Mouse (Mus musculus) CH12F3 (cell line): ENCODE measurements around the gene Ank2.

Experiments used
- in situ Hi-C: fragments of 300-500 bp; cut with MboI; formaldehyde crosslinking; loops from 2 replicates; pipeline ENCODE4 v1.14.3; 2020; ENCODE audit warnings: low sequenced_read_pairs

Gene Ank2

GRCm38 (mm10) chr3:126940452-126940851, 558.7 kb downstream of the Ank2 start:
- in situ Hi-C loops = no loop called here

- in situ Hi-C loops = no loop called here
These were observed 567.2 kb downstream of the Ank2 start for GRCm38 (mm10) chr3:126931884-126932506.

- in situ Hi-C loops = no loop called here
These were observed 575.4 kb downstream of the Ank2 start for GRCm38 (mm10) chr3:126923575-126924382.

- in situ Hi-C loops = no loop called here
These were observed 577.2 kb downstream of the Ank2 start for GRCm38 (mm10) chr3:126921941-126922340.

- in situ Hi-C loops = no loop called here
These were observed 578.9 kb downstream of the Ank2 start for GRCm38 (mm10) chr3:126920296-126920695.

GRCm38 (mm10) chr3:126918805-126919473, 580.2 kb downstream of the Ank2 start:
- in situ Hi-C loops = no loop called here

- in situ Hi-C loops = no loop called here
These were observed 582.8 kb downstream of the Ank2 start for GRCm38 (mm10) chr3:126916381-126916780.

- in situ Hi-C loops = no loop called here
These were observed 595.6 kb downstream of the Ank2 start for GRCm38 (mm10) chr3:126903543-126903942.

GRCm38 (mm10) chr3:126886644-126887043, 612.5 kb downstream of the Ank2 start:
- in situ Hi-C loops = no loop called here

- in situ Hi-C loops = no loop called here
These were observed 613.1 kb downstream of the Ank2 start for GRCm38 (mm10) chr3:126886090-126886489.

GRCm38 (mm10) chr3:126878233-126878632, 620.9 kb downstream of the Ank2 start:
- in situ Hi-C loops = no loop called here
